Mouse (Mus musculus) adrenal gland, adult (tissue): ENCODE measurements around the gene Zfp599.
"Not testable (repeated sequence)": the region's sequence is repeated elsewhere in the genome, so short reads cannot be mapped to it uniquely, and the experiment has no call there.

Source experiments
- DNase-seq, 2 experiments: peaks; one replicate each; pipeline ENCODE4 v3.0.0; 2022 to 2023; ENCODE audit warnings: low spot score in 1 of 2; ENCODE audit not compliant: inconsistent age in 2 of 2

The Zfp599 gene

GRCm38 (mm10) chr9:22259184-22260091 is at the start of gene Zfp599:
Zfp599 (minus strand) TSS chr9:22259895.
- DNase-seq = peak; percentile 71 to 90

- DNase-seq = not testable (repeated sequence)
Measured at GRCm38 (mm10) chr9:22307920-22308262, 48.2 kb upstream of the Zfp599 start.

GRCm38 (mm10) chr9:22307156-22307919 is 47.6 kb upstream of the Zfp599 start, which contains the start of gene Zfp810:
Zfp810 (minus strand) TSS chr9:22307648.
- peak; percentile 93 to 97 for DNase-seq

GRCm38 (mm10) chr9:22306726-22307125 is 47.0 kb upstream of the Zfp599 start:
- DNase-seq = no peak

GRCm38 (mm10) chr9:22302199-22302598 is 42.5 kb upstream of the Zfp599 start:
- DNase-seq = no peak

- no peak for DNase-seq
Measured at GRCm38 (mm10) chr9:22278733-22279132, 19.0 kb upstream of the Zfp599 start.

GRCm38 (mm10) chr9:22268886-22269285 is 9.2 kb upstream of the Zfp599 start:
- no peak for DNase-seq

- no peak for DNase-seq
Measured at GRCm38 (mm10) chr9:22262611-22263010, 2.9 kb upstream of the Zfp599 start.

- no peak for DNase-seq
Measured at GRCm38 (mm10) chr9:22261594-22261993, 1.9 kb upstream of the Zfp599 start.

- DNase-seq = no peak
Measured at GRCm38 (mm10) chr9:22260092-22260422, 362 bp upstream of the Zfp599 start.

GRCm38 (mm10) chr9:22258784-22259183 is 911 bp downstream of the Zfp599 start:
- no peak for DNase-seq

GRCm38 (mm10) chr9:22256579-22256978 is 3.1 kb downstream of the Zfp599 start:
- DNase-seq = peak in 1 of 2 experiments; percentile 17

- DNase-seq = no peak
Measured at GRCm38 (mm10) chr9:22244242-22244641, 15.5 kb downstream of the Zfp599 start.

GRCm38 (mm10) chr9:22240001-22240400 is 19.7 kb downstream of the Zfp599 start:
- DNase-seq = no peak

- DNase-seq = no peak
Measured at GRCm38 (mm10) chr9:22230556-22230955, 29.1 kb downstream of the Zfp599 start.

GRCm38 (mm10) chr9:22230061-22230460 is 29.6 kb downstream of the Zfp599 start:
- peak in 1 of 2 experiments; percentile 49 for DNase-seq

GRCm38 (mm10) chr9:22229386-22230026 is 30.2 kb downstream of the Zfp599 start:
- DNase-seq = no peak

GRCm38 (mm10) chr9:22226846-22227245 is 32.8 kb downstream of the Zfp599 start:
- DNase-seq = peak in 1 of 2 experiments; percentile 61

GRCm38 (mm10) chr9:22226389-22226673 is 33.4 kb downstream of the Zfp599 start:
- not testable (repeated sequence) for DNase-seq

- DNase-seq = peak; percentile 99 to 100
Measured at GRCm38 (mm10) chr9:22225581-22226388, 33.9 kb downstream of the Zfp599 start, which contains the start of gene Zfp809. Zfp809 (plus strand) TSS chr9:22225714.
